Mouse (Mus musculus) liver, embryonic 11.5 days (tissue): Measurements from ENCODE around the gene Klk10. TPM values are rescaled to one million over a fixed set of nuclear protein-coding genes. Genes with fewer than 3 reads are reported as not detected.

Source experiments
- polyA plus RNA-seq: library from polyadenylated mRNA; unstranded; fragments of >200 nt; fragmentation: Nextera tagmentation; extraction: Ambion mirVana; gene quantifications from 2 replicates; pipeline ENCODE4 v1.2.1, GENCODE M21; 2014

Klk10 gene
- polyA plus RNA-seq, 1 experiment from 2014 or later = not detected

Other genes with a start within 250 kb of the Klk10 start
- 1.3 and 1.6 TPM in 2 replicates for gene Cd33, start 236.6 kb upstream of the Klk10 start, polyA plus RNA-seq
- gene Zfp658, start 218.8 kb upstream of the Klk10 start, polyA plus RNA-seq = 0.97 and 1.1 TPM in 2 replicates
- 7.0 and 9.1 TPM in 2 replicates for gene Zfp719, start 201.4 kb upstream of the Klk10 start, polyA plus RNA-seq
- gene Zfp819, start 173.9 kb upstream of the Klk10 start, polyA plus RNA-seq = 0.07 and 0.16 TPM in 2 replicates
- gene Ceacam18, start 146.3 kb upstream of the Klk10 start, polyA plus RNA-seq = not detected in 2 replicates
- gene Siglece, start 120.9 kb upstream of the Klk10 start, polyA plus RNA-seq = 0.79 and 0.90 TPM in 2 replicates
- 7.5 and 8.7 TPM in 2 replicates for gene Ctu1, start 109.0 kb upstream of the Klk10 start, polyA plus RNA-seq
- 0.18 TPM in 1 of 2 replicates, not detected in the other for gene Klk14, start 90.6 kb upstream of the Klk10 start, polyA plus RNA-seq
- gene Klk13, start 68.5 kb upstream of the Klk10 start, polyA plus RNA-seq = 0.44 and 0.56 TPM in 2 replicates
- gene Klk12, start 12.1 kb upstream of the Klk10 start, polyA plus RNA-seq = not detected in 2 replicates
- not detected in 2 replicates for gene Klk11, start 6.4 kb upstream of the Klk10 start, polyA plus RNA-seq
- gene Klk9, start 10.9 kb downstream of the Klk10 start, polyA plus RNA-seq = not detected in 2 replicates
- gene Klk8, start 16.5 kb downstream of the Klk10 start, polyA plus RNA-seq = 27.5 and 29.1 TPM in 2 replicates
- gene Klk7, start 30.3 kb downstream of the Klk10 start, polyA plus RNA-seq = not detected in 2 replicates
- gene Klk6, start 43.5 kb downstream of the Klk10 start, polyA plus RNA-seq = not detected in 2 replicates
- not detected in 2 replicates for gene Klk5, start 60.9 kb downstream of the Klk10 start, polyA plus RNA-seq
- 0.18 TPM in 1 of 2 replicates, not detected in the other for gene Klk4, start 100.1 kb downstream of the Klk10 start, polyA plus RNA-seq
- not detected in 2 replicates for gene Klk15, start 152.7 kb downstream of the Klk10 start, polyA plus RNA-seq
- not detected in 2 replicates for gene Klk1b8, start 169.6 kb downstream of the Klk10 start, polyA plus RNA-seq
- gene Klk1b1, start 185.7 kb downstream of the Klk10 start, polyA plus RNA-seq = not detected in 2 replicates
- gene Klk1b9, start 195.0 kb downstream of the Klk10 start, polyA plus RNA-seq = not detected in 2 replicates
- gene Klk1b11, start 214.8 kb downstream of the Klk10 start, polyA plus RNA-seq = not detected in 2 replicates
- gene Klk1b26, start 231.1 kb downstream of the Klk10 start, polyA plus RNA-seq = not detected in 2 replicates